Comparison of ENCODE assay signal across 8 mouse cellular contexts in genomic region chr5:113799691-113800090, GRCm38 (mm10). TPM values are rescaled to one million over a fixed set of nuclear protein-coding genes. Genes with fewer than 3 reads are reported as not detected.
DNase-seq lines count a peak whose midpoint lies in the region; ATAC-seq and TF ChIP-seq lines count a peak whose summit lies in the region.

No protein-coding gene starts in this region.

- H3K4me3 ChIP-seq in forebrain, embryonic 10.5 days = peak overlapping the region; percentile 36
- no peak overlapping the region for H3K4me3 ChIP-seq in forebrain, embryonic 13.5 days
- peak overlapping the region; percentile 46 for H3K4me3 ChIP-seq in lung, embryonic 14.5 days (ENCODE audit: low read depth, low read length)
- H3K4me3 ChIP-seq in intestine, embryonic 15.5 days (replicated peaks) = peak overlapping the region; percentile 41
- 0 out of 2 replicates have a peak overlapping the region, but pooled peaks have one; percentile 2 for H3K4me3 ChIP-seq in olfactory bulb, adult 2 months (ENCODE audit: insufficient read depth, low read depth, low read length)

- peaks cover 70% of the 10 kb centered on the region for H3K4me1 ChIP-seq in forebrain, embryonic 10.5 days
- H3K4me1 ChIP-seq in forebrain, embryonic 13.5 days = peaks cover 21% of the 10 kb centered on the region
- H3K4me1 ChIP-seq in lung, embryonic 14.5 days (ENCODE audit: insufficient read depth) = peaks cover 14% of the 10 kb centered on the region
- H3K4me1 ChIP-seq in intestine, embryonic 15.5 days (replicated peaks) = peaks cover 29% of the 10 kb centered on the region
- H3K4me1 ChIP-seq in olfactory bulb, adult 2 months (ENCODE audit: control insufficient read depth, insufficient read depth, low read length) = peaks cover 7% of the 10 kb centered on the region

- ATAC-seq in forebrain, embryonic 13.5 days = no peak
- ATAC-seq in lung, embryonic 14.5 days (ENCODE audit: insufficient read depth) = peak; percentile 0; the same call in 1 of the 2 replicates
- no peak for ATAC-seq in intestine, embryonic 15.5 days

- DNase-seq in forebrain, embryonic 10.5 days (ENCODE audit: extremely low spot score, low spot score) = peak; percentile 41
- no peak for DNase-seq in lung, embryonic 14.5 days
- DNase-seq in lung, postnatal 36 days = no peak
- no peak for DNase-seq in frontal cortex, postnatal 14 days (ENCODE audit: low spot score in 2 of 2)
- DNase-seq in adrenal gland, postnatal 4 days (ENCODE audit: low spot score in 2 of 2) = no peak

- H3K4me2 ChIP-seq in forebrain, embryonic 13.5 days = no peak overlapping the region
- peak overlapping the region; percentile 58 for H3K4me2 ChIP-seq in lung, embryonic 14.5 days
- H3K4me2 ChIP-seq in intestine, embryonic 15.5 days (replicated peaks) = peak overlapping the region; percentile 55

- H3K9me3 ChIP-seq in forebrain, embryonic 10.5 days = no peaks in the 10 kb centered on the region
- no peaks in the 10 kb centered on the region for H3K9me3 ChIP-seq in forebrain, embryonic 13.5 days (replicated peaks)
- H3K9me3 ChIP-seq in lung, embryonic 14.5 days (ENCODE audit: low read depth, low read length) = no peaks in the 10 kb centered on the region
- H3K9me3 ChIP-seq in intestine, embryonic 15.5 days = no peaks in the 10 kb centered on the region

- H3K9ac ChIP-seq in forebrain, embryonic 13.5 days = no peak overlapping the region
- peak overlapping the region; percentile 36; the same call in 1 of the 2 replicates for H3K9ac ChIP-seq in lung, embryonic 14.5 days
- peak overlapping the region; percentile 56; the same call in 1 of the 2 replicates for H3K9ac ChIP-seq in intestine, embryonic 15.5 days

- peak overlapping the region; percentile 80 for H3K27ac ChIP-seq in forebrain, embryonic 10.5 days
- H3K27ac ChIP-seq in forebrain, embryonic 13.5 days = no peak overlapping the region; the same call in 1 of the 2 replicates
- H3K27ac ChIP-seq in lung, embryonic 14.5 days (ENCODE audit: low read depth) = peak overlapping the region; percentile 77; the same call in 1 of the 2 replicates
- peak overlapping the region; percentile 76 for H3K27ac ChIP-seq in intestine, embryonic 15.5 days
- H3K27ac ChIP-seq in olfactory bulb, adult 2 months (ENCODE audit: insufficient read depth, low read depth, low read length) = no peak overlapping the region

- no peaks in the 10 kb centered on the region; the same call in 1 of the 2 replicates for H3K36me3 ChIP-seq in forebrain, embryonic 10.5 days (replicated peaks)
- H3K36me3 ChIP-seq in forebrain, embryonic 13.5 days (ENCODE audit: poor library complexity, severe bottlenecking) = no peaks in the 10 kb centered on the region
- 0 out of 2 replicates have a peak, but pooled peaks cover 8% of the 10 kb centered on the region for H3K36me3 ChIP-seq in lung, embryonic 14.5 days (ENCODE audit: insufficient read depth)
- H3K36me3 ChIP-seq in intestine, embryonic 15.5 days = no peaks in the 10 kb centered on the region

- 45% methylated on average over 5 of the region's 5 CpGs for WGBS in forebrain, embryonic 10.5 days
- WGBS in forebrain, embryonic 13.5 days = 58% methylated on average over 5 of the region's 5 CpGs
- 37% methylated on average over 5 of the region's 5 CpGs for WGBS in lung, embryonic 14.5 days
- WGBS in intestine, embryonic 15.5 days = 34% methylated on average over 5 of the region's 5 CpGs
- 55% methylated on average over 5 of the region's 5 CpGs for WGBS in olfactory bulb, adult 2 months

- peaks cover 56% of the 10 kb centered on the region for H3K27me3 ChIP-seq in forebrain, embryonic 10.5 days (ENCODE audit: poor library complexity, severe bottlenecking)
- H3K27me3 ChIP-seq in forebrain, embryonic 13.5 days = peaks cover 10% of the 10 kb centered on the region
- no peaks in the 10 kb centered on the region for H3K27me3 ChIP-seq in lung, embryonic 14.5 days (ENCODE audit: insufficient read depth, low read length)
- no peaks in the 10 kb centered on the region for H3K27me3 ChIP-seq in intestine, embryonic 15.5 days (replicated peaks)

- TF ChIP-seq CTCF in lung, embryonic 14.5 days (IDR thresholded peaks at IDR 0.05; ENCODE audit: low read depth) = no peak
- TF ChIP-seq CTCF in olfactory bulb, adult 2 months (IDR thresholded peaks at IDR 0.05; ENCODE audit: insufficient read depth, low read depth, low read length) = no peak

- no peak for TF ChIP-seq POLR2A in olfactory bulb, adult 2 months (IDR thresholded peaks at IDR 0.05; ENCODE audit: insufficient read depth, low read depth, low read length)

RNA-seq across cellular contexts. Expression of gene Tmem119, which starts 0.6 kb away (rescaled TPM):
- 28.8 and 36.2 TPM in 2 replicates for polyA plus RNA-seq in forebrain, embryonic 10.5 days (2016; fragmentation: Nextera tagmentation; extraction: Ambion mirVana)
- 3.4 and 4.4 TPM in 2 replicates for polyA plus RNA-seq in forebrain, embryonic 13.5 days (2015; fragmentation: Nextera tagmentation; extraction: Ambion mirVana)
- polyA plus RNA-seq in lung, embryonic 14.5 days (2014; fragmentation: Nextera tagmentation; extraction: Ambion mirVana) = 23.0 and 23.6 TPM in 2 replicates
- polyA plus RNA-seq in intestine, embryonic 15.5 days (2015; fragmentation: Nextera tagmentation; extraction: Ambion mirVana) = 57.5 and 61.9 TPM in 2 replicates
- not detected in 2 replicates for polyA plus RNA-seq in olfactory bulb, adult 2 months (2012; ENCODE audit: insufficient read depth, insufficient read length, low replicate concordance, missing spikeins)
- 10 to 100 TPM; 24.5 to 25.2 TPM for total RNA-seq in adrenal gland, postnatal 4 days (2021)

RNA-seq across cellular contexts. Expression of gene Iscu, which starts 27.1 kb away (rescaled TPM):
- 102 and 106 TPM in 2 replicates for polyA plus RNA-seq in forebrain, embryonic 10.5 days (2016; fragmentation: Nextera tagmentation; extraction: Ambion mirVana)
- polyA plus RNA-seq in forebrain, embryonic 13.5 days (2015; fragmentation: Nextera tagmentation; extraction: Ambion mirVana) = 97.3 and 104 TPM in 2 replicates
- 112 and 116 TPM in 2 replicates for polyA plus RNA-seq in lung, embryonic 14.5 days (2014; fragmentation: Nextera tagmentation; extraction: Ambion mirVana)
- 107 and 115 TPM in 2 replicates for polyA plus RNA-seq in intestine, embryonic 15.5 days (2015; fragmentation: Nextera tagmentation; extraction: Ambion mirVana)
- polyA plus RNA-seq in olfactory bulb, adult 2 months (2012; ENCODE audit: insufficient read depth, insufficient read length, low replicate concordance, missing spikeins) = not detected in 2 replicates
- 100 to 1,000 TPM; 417 to 454 TPM for total RNA-seq in adrenal gland, postnatal 4 days (2021)

RNA-seq across cellular contexts. Expression of gene Sart3, which starts 27.4 kb away (rescaled TPM):
- polyA plus RNA-seq in forebrain, embryonic 10.5 days (2016; fragmentation: Nextera tagmentation; extraction: Ambion mirVana) = 74.6 and 78.3 TPM in 2 replicates
- polyA plus RNA-seq in forebrain, embryonic 13.5 days (2015; fragmentation: Nextera tagmentation; extraction: Ambion mirVana) = 57.2 and 59.9 TPM in 2 replicates
- 53.8 and 63.1 TPM in 2 replicates for polyA plus RNA-seq in lung, embryonic 14.5 days (2014; fragmentation: Nextera tagmentation; extraction: Ambion mirVana)
- 40.2 and 43.8 TPM in 2 replicates for polyA plus RNA-seq in intestine, embryonic 15.5 days (2015; fragmentation: Nextera tagmentation; extraction: Ambion mirVana)
- not detected in 2 replicates for polyA plus RNA-seq in olfactory bulb, adult 2 months (2012; ENCODE audit: insufficient read depth, insufficient read length, low replicate concordance, missing spikeins)
- 10 to 100 TPM; 48.2 to 53.9 TPM for total RNA-seq in adrenal gland, postnatal 4 days (2021)

RNA-seq across cellular contexts. Expression of gene Selplg, which starts 32.8 kb away (rescaled TPM):
- 0.74 and 0.82 TPM in 2 replicates for polyA plus RNA-seq in forebrain, embryonic 10.5 days (2016; fragmentation: Nextera tagmentation; extraction: Ambion mirVana)
- polyA plus RNA-seq in forebrain, embryonic 13.5 days (2015; fragmentation: Nextera tagmentation; extraction: Ambion mirVana) = 0.40 and 0.62 TPM in 2 replicates
- polyA plus RNA-seq in lung, embryonic 14.5 days (2014; fragmentation: Nextera tagmentation; extraction: Ambion mirVana) = 2.9 and 3.4 TPM in 2 replicates
- 3.4 and 4.4 TPM in 2 replicates for polyA plus RNA-seq in intestine, embryonic 15.5 days (2015; fragmentation: Nextera tagmentation; extraction: Ambion mirVana)
- polyA plus RNA-seq in olfactory bulb, adult 2 months (2012; ENCODE audit: insufficient read depth, insufficient read length, low replicate concordance, missing spikeins) = 486 TPM in 1 of 2 replicates, not detected in the other
- 1 to 10 TPM; 3.2 to 4.3 TPM for total RNA-seq in adrenal gland, postnatal 4 days (2021)

Comparison
In these comparisons a context has a peak if more than half of its experiments do, and no peak if none do; other contexts are left out.
1. H3K27ac ChIP-seq: peak in forebrain, embryonic 10.5 days (single experiment), lung, embryonic 14.5 days (single experiment) and intestine, embryonic 15.5 days (single experiment); none in forebrain, embryonic 13.5 days (single experiment) and olfactory bulb, adult 2 months (single experiment).